Mouse (Mus musculus) hematopoietic stem cell, adult 5-6 weeks (primary cell): ENCODE measurements around the gene Hsf5. TPM values are rescaled to one million over a fixed set of nuclear protein-coding genes. Genes with fewer than 3 reads are reported as not detected.

Experiments used
- ATAC-seq, 2 experiments: fragments of 125-278 bp in 1 of 2; replicated peaks in 1 of 2; 2 replicates each; pipeline ENCODE4 v1.8.0; 2016 to 2017; ENCODE audit warnings: inconsistent platforms in 2 of 2, mild to moderate bottlenecking in 2 of 2, moderate number of reproducible peaks in 2 of 2, low read depth in 1 of 2, moderate TSS enrichment in 1 of 2; ENCODE audit not compliant: low FRiP score in 2 of 2, poor library complexity in 2 of 2, severe bottlenecking in 2 of 2, insufficient read depth in 1 of 2, low TSS enrichment in 1 of 2
- total RNA-seq: library from RNA; stranded (forward); fragments of 172-1452, 232-1000 nt; gene quantifications from 2 replicates; pipeline ENCODE4 v1.2.3, GENCODE M21; 2017

Gene Hsf5
- total RNA-seq, 1 experiment from 2014 or later: not detected

- no peak for ATAC-seq
Observed at GRCm38 (mm10) chr11:87701108-87701507, 84.1 kb downstream of the Hsf5 start.

DNA sequence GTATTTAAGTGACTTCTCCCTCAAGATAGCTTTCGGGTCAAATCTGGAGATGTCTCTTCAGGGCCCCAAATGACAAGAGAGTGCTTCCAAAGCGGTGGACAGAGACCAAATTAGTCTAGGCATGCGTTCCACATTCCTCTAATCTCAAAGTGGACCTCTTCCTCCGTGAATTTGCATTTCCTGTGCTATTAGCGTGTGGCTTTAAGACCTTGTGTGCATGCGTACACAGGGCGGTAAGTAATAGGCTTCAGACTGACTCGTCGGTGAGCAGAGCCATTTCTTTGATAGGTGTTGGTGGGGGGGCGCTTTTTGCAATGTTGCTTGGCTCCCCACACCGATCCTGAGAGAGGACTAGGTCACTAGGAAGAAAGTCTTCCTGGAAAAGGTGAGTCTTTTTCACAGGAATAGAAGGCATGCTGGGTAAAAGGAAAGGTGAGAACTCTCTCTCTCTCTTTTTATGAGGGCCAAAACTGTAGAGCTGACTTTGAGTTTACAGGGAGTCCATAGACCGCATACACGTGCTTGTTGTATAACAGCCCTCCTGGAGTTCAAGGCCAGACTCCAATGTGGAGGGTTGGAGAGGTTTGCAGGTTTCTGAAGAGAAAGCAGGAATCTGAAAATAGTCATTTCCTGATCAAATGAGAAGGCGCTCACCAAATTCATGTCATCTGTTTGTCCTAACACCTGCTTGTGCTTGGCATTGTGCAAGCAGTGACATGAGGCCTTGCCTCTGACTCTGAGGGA, 85.1 kb downstream of the Hsf5 start:
- ATAC-seq: no peak

GRCm38 (mm10) chr11:87703654-87704053, 86.7 kb downstream of the Hsf5 start:
- no peak for ATAC-seq

DNA sequence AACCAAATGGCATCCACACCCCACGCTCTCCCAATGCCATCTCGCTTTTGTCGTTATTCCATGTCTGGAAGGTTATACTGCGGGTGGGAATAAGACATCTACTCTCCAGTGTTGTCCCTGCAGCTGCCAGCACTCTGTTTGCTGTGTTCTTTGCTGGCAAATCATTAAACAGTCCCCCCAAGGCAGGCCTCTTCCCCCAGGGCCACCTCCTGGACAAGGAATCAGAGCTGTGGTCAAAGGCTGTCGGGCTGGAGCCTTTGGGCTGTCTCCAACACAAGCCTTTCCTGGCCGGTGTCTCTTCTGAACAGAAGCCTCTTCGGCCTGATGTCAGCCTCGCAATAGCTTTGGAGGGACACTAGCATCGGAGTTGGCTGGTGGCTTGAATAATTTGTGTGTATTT, 87.3 kb downstream of the Hsf5 start:
- no peak for ATAC-seq

DNA sequence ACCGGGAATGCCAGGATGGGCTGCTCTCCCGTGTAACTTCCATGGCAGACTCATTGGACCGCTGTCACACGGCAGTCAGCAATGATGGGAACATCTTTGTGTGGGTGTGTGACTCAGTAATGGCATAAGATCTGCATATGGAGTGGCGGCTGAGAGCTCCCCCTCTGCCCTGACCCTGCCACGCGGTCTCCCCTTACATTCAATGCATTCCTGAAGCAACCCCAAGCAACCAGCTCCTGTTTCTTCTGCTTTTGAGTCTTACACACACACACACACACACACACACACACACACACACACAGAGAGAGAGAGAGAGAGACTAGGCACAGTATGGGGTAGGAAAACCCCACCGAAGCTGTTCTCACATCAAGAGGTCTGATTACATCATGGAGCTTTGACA, 90.6 kb downstream of the Hsf5 start:
- ATAC-seq: no peak

- no peak for ATAC-seq
Observed at GRCm38 (mm10) chr11:87708979-87709378, 92.0 kb downstream of the Hsf5 start.

Other genes starting within 250 kb of the Hsf5 start
- gene Rad51c, start 212.2 kb upstream of the Hsf5 start, total RNA-seq: 7.3 and 13.4 TPM in 2 replicates
- 2.9 TPM in 1 of 2 replicates, not detected in the other for gene Tex14, start 212.1 kb upstream of the Hsf5 start, total RNA-seq
- not detected in 2 replicates for gene Gm11492, start 50.5 kb upstream of the Hsf5 start, total RNA-seq
- gene Sept4, start 48.3 kb upstream of the Hsf5 start, total RNA-seq: 7.6 and 12.0 TPM in 2 replicates
- gene Mtmr4, start 25.0 kb upstream of the Hsf5 start, total RNA-seq: 19.4 and 21.1 TPM in 2 replicates
- gene Rnf43, start 45.6 kb downstream of the Hsf5 start, total RNA-seq: 0.69 TPM in 1 of 2 replicates, not detected in the other
- 61.7 and 69.9 TPM in 2 replicates for gene Supt4a, start 120.4 kb downstream of the Hsf5 start, total RNA-seq
- 6.8 and 7.7 TPM in 2 replicates for gene Tspoap1, start 143.4 kb downstream of the Hsf5 start, total RNA-seq
- 288 and 568 TPM in 2 replicates for gene Mpo, start 176.4 kb downstream of the Hsf5 start, total RNA-seq
- not detected in 2 replicates for gene Lpo, start 211.1 kb downstream of the Hsf5 start, total RNA-seq
- 4.6 and 7.1 TPM in 2 replicates for gene Mks1, start 236.1 kb downstream of the Hsf5 start, total RNA-seq